Mouse (Mus musculus) c-Kit-negative CD71-positive TER-119-positive erythroid progenitor cells, embryonic 14.5 days (primary cell): ENCODE data around the gene 9930111J21Rik1.
"Not testable (repeated sequence)": the region's sequence is repeated elsewhere in the genome, so short reads cannot be mapped to it uniquely, and the experiment has no call there.

Experiments used
- DNase-seq: peaks from one replicate; pipeline ENCODE4 v3.0.0-alpha.2; 2013; ENCODE audit warnings: low read depth, low spot score

Gene 9930111J21Rik1

DNA sequence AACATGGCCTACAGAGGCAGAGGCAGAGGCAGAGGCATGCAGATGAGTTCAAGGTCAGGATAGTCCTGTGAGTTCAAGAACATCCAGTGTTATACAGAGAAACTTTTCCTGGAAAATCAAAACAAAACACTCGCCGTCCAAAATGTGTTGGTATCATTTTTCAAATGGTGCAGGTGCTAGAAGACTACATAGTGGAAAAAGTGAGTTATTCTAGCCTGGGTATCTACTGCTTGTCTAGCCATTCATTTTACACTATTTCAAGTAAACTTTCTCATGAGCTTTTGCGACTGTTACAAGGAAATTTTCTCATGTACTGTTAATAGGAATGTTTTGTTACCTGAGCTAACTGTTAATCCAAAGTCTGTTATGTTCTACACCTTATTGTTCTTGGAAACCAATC is 60.8 kb downstream of the 9930111J21Rik1 start:
- DNase-seq: no peak

DNA sequence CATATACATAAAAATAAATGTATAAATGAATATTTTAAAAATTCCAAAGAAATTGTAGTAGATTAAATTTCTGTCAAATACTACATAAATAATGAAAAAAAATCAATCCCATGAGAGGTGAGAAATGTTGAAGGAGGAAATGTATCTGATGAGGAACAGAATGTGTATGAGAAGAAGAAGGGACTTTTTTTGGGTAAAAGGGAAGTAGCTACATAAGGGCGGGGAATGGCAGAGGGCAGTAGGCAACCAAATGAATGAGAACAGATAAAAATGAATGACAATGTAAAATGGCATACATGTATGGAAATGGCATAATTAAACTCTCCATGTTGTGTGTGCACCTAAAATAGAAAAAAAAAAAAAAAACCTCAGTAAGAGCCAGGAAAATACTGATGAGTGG is 65.6 kb downstream of the 9930111J21Rik1 start:
- no peak for DNase-seq

DNA sequence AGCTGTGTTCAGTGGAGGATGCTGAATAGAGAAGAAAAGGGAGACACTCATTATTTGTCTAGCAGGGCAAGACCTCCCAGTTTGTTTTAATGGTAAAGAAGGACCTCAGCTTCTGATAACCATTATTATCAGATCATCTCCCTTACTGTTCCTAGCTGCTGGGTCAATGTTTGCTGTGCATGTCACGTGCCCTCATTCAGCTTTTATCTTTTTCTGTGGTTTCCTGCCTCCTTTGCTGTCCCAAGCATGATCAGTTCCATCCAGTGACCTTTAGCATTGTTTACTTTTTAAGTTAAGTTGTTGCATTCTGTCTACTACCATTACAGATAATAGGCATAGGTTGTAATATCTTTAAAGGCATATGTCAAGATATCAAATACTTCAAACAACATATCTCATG is 70.7 kb downstream of the 9930111J21Rik1 start:
- DNase-seq: no peak

DNA sequence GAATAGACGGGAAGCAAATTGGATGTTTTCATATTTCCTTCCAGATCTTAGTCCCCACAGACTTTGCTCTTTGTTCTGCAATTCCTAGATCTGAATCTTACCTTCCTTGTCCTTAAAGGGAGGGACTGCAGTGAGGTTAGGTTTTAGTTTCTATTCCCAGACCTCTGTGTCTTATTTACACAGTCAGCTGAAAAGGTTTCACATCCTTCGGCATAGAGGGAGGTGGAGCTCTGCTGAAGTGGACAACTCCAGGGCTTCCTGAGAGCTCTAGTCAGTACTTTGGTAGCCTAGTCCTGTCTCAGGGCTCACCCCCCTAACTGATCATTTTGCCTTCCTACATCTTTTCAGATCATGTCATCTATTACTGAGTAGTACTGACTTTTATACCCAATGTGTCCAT is 77.2 kb downstream of the 9930111J21Rik1 start, which contains the start of gene Gm5431:
Gm5431 (minus strand) TSS at position 194 of the 400 bp plus-strand sequence.
- no peak for DNase-seq

DNA sequence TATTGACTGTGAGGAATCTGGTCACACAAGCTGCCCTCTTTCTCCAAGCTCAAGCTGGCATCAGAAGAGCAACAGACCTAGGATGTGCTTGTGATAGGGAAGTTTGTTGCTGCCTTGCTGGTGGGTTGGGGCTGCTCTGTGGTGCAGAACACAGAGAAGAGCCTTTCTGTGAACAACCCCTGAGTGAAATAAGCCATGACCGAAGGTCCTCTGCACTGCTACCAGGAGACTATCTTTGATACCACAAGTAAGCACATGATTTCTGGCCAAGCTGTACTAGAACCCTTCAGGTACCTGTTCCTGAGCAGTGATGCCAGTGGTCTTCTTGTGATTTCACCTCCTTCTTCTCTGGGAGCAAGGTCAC is 77.6 kb downstream of the 9930111J21Rik1 start:
- not testable (repeated sequence) for DNase-seq

DNA sequence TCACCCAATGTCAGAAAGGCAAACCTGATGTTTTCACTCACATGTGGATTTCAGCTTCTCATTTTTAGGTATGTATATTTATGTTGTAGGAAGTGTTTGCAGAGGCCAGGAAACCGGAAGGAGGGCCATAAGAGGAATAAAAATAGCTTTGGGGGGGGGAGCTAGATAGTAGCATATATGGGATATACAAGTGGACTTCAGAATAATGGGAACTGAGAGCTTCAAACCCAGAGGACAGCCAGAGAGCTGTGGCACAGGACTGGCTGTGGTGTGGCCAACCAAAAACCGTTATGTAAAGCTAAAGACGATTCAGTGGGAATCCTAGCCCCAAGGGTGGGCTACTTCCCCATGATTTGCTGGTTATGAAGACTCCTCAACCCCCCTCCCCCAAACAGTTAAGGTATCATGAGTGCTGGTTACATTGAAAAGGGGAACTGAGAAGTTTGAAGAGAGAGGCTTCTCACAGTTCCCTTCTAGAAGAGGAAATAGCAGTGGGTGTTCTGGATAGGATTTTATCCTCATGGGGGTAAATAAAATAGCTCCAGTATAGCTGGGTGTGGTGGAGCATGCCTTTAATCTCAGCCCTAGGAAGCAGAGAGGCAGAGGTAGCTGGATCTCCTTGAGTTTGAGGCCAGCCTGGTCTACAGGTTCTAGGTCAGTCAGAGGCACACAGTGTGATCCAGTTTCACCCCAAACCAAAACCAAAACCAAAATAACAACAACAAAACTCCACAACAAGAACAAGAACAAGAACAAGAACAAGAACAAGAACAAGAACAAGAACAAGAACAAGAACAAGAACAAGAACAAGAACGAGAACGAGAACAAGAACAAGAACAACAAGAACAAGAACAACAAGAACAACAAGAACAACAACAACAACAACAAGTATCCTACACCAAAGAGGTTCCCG is 78.3 kb downstream of the 9930111J21Rik1 start:
- not testable (repeated sequence) for DNase-seq

DNA sequence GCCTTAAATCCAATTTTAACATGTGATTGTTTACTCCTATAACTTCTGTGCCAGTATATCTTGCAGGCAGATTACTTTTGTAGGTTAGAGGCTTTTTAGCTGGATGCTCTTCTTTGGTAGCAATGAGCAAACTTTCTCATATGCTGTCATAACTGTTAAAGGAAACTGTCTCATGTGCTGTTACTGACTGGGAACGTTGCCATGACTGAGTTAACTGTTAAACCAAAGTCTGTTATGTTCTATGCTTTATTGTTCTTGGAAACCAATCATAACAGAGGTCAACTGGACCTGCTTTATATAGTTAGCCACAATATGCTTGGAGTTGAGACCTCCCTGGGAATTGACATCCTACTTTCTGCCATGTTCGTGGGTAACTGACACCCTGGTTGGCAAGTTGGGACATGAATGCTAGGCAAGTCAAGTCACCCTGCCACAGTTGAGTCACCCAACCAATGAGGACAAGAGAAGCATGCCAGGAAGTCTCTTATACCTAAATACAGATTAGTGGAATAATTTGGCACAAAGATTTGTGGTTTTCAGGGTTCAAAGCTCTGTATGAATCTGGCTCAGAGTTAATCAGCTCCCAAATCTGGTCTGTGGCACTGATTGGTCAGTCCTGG is 80.3 kb downstream of the 9930111J21Rik1 start:
- no peak for DNase-seq
